Mouse (Mus musculus) heart, postnatal 36 days (tissue): ENCODE results near the gene Zfp553. TPM values are rescaled to one million over a fixed set of nuclear protein-coding genes. Genes with fewer than 3 reads are reported as not detected.
"Not testable (repeated sequence)": the region's sequence is repeated elsewhere in the genome, so short reads cannot be mapped to it uniquely, and the experiment has no call there.

ENCODE experiments used
- DNase-seq, 2 experiments: peaks; one replicate each; pipeline ENCODE4 v3.0.0; 2021 to 2022
- intact Hi-C: fragments of 180-260 bp; cut with DNase I; formaldehyde crosslinking; loops from one replicate; pipeline ENCODE4 v1.15.1; 2025
- total RNA-seq, 2 experiments: library from RNA; stranded (reverse); gene quantifications; 2 replicates each; pipeline ENCODE4 v1.2.3; 2021

Gene Zfp553
- total RNA-seq, 2 experiments from 2014 or later: 6.0 to 6.6 TPM

DNA sequence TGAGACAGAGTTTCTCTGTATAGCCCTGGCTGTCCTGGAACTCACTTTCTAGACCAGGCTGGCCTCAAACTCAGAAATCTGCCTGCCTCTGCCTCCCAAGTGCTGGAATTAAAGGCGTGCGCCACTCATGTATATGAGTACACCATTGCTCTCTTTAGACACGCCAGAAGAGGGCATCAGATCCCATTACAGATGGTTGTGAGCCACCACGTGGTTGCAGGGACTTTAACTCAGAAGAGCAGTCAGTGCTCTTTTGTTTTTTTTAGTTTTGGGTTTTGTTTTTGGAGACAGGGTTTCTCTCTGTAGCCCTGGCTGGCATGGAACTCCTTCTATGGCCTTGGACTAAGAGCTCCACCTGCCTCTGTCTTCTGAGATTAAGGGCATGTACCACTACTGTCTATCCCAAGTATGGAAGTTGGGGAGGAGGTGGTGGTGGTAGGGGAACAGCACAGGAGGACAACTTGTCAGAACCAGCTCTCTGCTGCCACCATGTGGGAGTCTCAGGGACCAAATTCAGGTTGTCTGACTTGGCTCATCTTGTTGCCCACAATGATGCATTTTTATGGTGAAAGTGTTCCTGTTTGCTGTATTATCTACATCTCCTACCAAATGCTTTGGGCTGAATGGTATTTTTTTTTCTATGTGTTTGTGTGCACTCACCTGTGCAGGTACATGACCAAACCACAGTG, 4.1 kb upstream of the Zfp553 start:
- DNase-seq: peak; percentile 77 to 84
- intact Hi-C loops: loop anchor here (1.0 to 5.0 kb wide), 3 partner anchors 15 to 111 kb away; no protein-coding TSS in a partner anchor

DNA sequence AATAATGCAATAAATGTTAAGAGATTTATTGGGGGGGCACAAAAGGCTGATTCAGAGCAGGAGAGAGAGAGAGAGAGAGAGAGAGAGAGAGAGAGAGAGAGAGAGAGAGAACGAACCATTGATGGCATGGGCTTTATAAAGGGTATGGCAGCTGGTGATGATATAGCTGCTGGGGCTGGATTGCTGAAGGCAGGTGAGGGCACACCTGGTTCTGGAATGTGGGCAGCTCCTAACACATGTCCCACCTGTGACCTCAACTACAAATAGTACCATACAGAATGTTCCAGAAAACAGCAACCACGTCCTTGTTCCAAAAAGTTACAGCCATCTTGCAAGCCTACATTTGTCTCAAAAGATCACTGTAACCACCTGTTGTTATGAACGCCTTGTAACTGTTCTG, 1.5 kb upstream of the Zfp553 start:
- no peak for DNase-seq
- intact Hi-C loops: no loop called here

- intact Hi-C loops: no loop called here
- DNase-seq: no peak
Observed at GRCm38 (mm10) chr7:127231826-127232621, 837 bp upstream of the Zfp553 start.

DNA sequence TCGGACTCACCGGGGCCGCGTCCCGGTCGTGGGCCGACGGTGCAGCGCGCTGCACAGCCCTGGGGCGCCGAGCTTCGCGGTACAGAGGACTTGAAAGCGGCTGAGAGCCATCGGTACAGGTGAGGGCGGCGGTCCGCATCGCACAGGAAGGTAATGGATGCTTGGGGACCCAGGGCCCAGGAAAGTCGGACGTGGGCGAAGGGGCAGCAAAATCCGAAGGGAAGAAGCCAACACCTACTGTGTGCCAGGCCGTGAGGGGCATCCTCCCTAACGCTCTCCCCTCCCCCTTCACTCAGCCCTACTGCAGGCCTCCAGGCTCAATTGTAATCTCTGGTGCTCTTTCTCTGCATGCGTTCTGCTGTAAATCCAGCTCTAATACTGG, 498 bp downstream of the Zfp553 start:
- DNase-seq: no peak
- intact Hi-C loops: no loop called here

- intact Hi-C loops: loop anchor here (1.0 kb wide), 1 partner anchor 37 kb away; the partner anchor contains the start of gene Cd2bp2
Observed at GRCm38 (mm10) chr7:127233765-127234164, 904 bp downstream of the Zfp553 start.

GRCm38 (mm10) chr7:127234777-127235176, 1.9 kb downstream of the Zfp553 start:
- DNase-seq: no peak
- intact Hi-C loops: loop anchor here (1.0 kb wide), 1 partner anchor 38 kb away; the partner anchor contains the start of gene Cd2bp2

More at GRCm38 (mm10) chr7:127233765-127234164, 904 bp downstream of the Zfp553 start:
- DNase-seq: no peak

DNA sequence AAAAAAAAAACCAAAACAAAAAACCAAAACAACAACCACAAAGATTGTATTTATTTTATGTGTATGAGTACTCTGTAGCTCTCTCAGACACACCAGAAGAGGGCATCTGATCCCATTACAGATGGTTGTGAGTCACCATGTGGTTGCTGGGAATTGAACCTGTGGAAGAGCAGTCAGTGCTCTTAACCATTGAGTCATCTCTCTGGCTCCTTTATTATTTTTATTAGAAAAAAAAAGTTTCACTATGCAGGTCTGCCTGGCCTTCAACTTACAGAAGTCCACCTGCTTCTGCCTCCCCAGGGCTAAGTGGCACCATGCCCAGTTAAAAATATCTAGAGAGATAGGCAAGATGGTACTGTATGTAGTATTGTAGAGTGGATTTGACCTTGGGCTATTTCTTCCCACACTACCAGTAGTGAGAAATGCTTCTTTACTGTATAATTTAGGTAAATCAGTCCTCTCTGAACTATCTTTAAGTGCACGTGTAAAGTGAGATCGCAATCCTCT, 10.6 kb downstream of the Zfp553 start:
- intact Hi-C loops: no loop called here
- no peak for DNase-seq

DNA sequence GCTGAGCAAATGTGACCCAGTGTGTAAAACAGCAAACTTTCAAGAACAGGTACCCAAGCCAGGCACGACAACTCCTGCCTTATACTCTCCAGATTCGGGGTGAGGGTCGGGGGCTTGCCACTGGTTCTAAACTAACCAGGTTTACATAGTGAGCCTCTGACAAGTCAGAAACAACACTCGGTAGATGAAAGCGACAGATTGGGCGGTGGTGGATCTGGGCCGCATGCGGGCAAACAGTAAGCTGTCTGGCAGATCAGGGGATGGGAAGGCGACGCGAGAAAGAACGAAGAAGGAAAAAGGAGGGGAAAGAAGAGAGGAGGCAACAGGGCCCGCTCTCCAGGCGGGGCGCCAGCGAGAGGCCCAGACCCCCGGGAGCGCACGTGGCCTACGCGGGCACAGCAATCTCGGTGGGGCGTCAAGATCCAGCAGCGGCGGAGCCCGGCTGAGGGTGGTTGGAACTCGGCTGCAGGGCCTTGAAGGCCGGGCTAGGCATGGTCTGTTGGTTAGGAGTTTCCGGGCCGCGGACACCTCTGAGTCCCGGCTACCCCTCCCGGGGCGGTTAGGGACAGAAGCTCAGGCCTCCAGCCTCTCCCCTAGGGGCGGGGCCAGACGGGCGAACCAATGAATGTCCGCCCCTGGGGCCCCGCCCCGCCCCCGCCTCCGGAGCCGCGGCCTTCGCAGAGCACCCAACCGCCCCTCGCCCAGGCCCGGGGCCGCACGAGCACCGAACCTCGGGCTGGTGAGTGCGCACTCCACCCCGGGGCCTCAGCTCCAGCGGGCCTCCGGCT, 11.2 kb downstream of the Zfp553 start, which contains the start of gene Zfp771:
Gene Zfp771 (plus strand): TSS at position 405 of the 788 bp plus-strand sequence.
- intact Hi-C loops: no loop called here
- peak; percentile 92 to 93 for DNase-seq

DNA sequence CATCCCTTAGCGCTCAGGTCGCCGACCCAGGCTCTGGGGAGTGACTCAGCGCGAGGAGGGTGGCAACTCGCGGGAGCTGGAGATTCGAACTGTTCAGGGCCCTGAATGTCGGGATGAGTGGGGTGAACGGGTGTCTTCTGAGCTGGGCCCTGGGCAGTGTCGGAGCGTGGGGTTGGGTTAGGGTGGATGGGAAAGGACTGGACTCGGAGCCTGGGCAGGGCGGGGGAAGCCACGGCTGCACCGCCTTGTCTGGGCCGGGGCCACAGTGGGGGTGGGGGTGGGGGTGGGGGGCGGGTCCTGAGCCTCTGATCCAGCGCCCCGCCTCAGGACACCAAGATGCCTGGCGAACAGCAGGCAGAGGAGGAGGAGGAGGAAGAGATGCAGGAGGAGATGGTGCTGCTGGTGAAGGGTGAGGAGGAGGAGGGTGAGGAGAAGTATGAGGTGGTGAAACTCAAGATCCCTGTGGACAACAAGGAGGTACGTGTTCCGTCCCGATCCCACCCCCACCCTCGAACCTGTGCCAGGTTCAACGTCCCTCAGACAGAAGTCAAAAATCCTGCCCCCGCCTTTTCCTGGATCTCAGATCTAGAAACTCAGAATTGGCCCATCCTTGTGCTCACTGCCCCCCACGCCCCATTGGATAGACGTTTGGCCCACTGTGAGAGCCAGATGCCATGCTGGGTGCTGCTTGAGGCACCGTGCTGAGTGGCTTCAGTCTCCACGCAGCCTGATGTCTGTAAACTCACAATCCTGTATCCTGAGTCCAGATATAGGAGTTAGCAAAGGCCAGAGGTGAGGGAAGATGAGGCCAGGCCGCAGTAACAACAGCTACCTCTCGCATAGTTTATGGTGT, 12.0 kb downstream of the Zfp553 start:
- no peak for DNase-seq
- intact Hi-C loops: no loop called here

DNA sequence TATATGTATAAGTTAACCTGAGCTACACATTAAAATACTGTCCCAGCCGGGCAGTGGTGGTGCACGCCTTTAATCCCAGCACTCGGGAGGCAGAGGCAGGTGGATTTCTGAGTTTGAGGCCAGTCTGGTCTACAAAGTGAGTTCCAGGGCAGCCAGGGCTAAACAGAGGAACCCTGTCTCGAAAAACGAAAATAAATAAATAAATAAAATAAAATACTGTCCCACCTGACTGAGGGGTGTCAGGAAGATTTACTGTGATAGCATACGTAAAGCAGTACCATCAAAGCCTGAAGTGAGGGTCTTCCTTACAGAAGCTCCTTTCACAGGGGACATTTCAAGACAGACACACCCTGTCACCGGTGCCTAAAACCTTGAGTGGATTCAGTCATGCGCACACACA, 17.6 kb downstream of the Zfp553 start:
- intact Hi-C loops, DNase-seq: not testable (repeated sequence)

DNA sequence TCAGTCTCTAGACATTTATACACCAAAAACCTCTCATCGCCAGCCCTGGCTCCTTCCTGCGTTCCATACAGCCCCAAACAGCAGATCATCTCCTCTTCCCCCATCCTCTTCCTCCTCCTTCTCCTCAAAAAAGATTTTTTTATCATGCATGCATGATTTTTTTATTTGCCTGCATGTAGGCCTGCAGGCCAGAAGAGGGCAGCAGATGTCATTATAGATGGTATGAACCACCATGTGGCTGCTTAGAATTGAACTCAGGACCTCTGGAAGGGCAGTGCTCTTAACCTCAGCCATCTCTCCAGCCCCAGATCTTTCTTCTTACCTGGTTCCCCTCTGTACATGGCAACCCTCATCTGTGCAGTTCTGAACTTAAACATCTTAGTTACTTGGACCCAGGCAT, 19.6 kb downstream of the Zfp553 start:
- intact Hi-C loops: no loop called here
- peak in 1 of 2 experiments; percentile 18 for DNase-seq

DNA sequence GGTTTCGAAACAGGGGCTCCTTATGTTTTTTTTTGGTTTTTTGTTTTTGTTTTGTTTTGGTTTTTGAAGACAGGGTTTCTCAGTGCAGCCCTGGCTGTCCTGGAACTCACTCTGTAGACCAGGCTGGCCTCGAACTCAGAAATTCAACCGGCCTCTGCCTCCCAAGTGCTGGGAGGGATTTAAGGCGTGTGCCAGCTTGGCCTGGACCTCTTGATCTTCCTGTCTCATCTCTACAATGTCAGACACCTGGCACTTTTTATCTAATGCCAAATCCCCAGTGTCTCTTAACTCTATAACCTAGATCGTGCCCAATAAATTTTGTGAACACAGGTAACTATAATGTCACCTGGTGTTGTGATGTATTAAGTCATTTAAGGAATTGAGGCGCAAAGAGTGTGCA, 20.5 kb downstream of the Zfp553 start:
- intact Hi-C loops: no loop called here
- DNase-seq: no peak

GRCm38 (mm10) chr7:127253821-127254769, 21.2 kb downstream of the Zfp553 start:
- peak; percentile 94 to 95 for DNase-seq
- intact Hi-C loops: no loop called here

DNA sequence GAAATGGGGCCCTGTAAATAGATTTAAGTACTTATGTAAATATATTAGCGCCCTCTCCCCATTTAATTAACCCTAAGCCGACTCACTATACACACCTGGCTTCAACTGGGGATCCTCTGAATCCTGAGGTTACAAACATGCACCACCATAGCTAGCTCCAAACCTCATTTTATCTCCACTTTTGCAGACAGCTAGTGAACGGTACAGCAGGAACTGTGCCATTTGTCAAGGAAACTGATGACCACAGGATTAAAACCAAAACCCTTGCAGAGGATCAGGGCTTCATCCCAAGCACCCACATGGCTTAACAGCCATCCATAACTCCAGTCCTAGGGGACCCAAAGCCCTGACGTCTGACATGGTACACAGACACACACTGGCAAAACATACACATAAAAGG, 22.1 kb downstream of the Zfp553 start:
- intact Hi-C loops: loop anchor here (5.0 kb wide), 1 partner anchor 257 kb away; the partner anchor contains the start of gene Srcap
- DNase-seq: no peak

DNA sequence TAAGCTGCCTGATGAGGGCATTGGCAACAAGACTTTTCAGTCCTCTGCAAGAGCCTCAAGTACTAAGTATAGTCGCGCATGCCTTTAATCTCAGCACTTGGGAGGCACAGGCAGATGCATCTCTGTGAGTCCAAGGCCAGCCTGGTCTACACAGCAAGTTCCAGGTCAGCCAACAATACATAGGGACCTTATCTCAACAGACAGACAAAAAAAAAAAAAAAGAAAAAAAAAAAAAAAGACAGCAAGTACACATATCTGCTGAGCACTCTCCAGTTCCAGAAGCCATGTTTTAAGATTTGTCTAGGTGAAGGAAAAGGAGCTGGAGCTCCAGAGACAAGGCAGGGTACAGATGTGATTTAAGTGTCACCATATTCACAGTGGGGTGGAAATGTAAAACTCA, 23.1 kb downstream of the Zfp553 start:
- intact Hi-C loops: loop anchor here (5.0 kb wide), 1 partner anchor 256 kb away; the partner anchor contains the start of gene Srcap

DNA sequence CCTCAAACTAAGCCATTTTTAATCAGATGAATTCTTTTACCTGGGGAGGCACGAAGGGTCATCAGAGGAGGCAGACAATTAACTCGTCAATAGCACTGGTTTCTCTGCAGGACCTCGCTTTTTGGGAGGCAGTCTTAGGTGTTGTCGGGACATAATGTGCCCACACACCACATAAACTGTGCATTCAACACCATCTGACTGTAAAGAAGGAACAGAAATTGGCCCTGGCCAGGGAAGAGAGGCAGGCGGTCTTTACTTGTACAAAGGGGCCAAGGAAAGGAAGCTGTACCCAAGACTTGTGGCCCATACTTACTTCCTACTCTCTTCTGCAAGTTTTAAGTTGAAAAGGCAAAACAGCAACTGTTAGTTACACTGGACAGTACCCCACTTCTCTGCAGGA, 23.7 kb downstream of the Zfp553 start:
- intact Hi-C loops: loop anchor here (5.0 kb wide), 1 partner anchor 256 kb away; the partner anchor contains the start of gene Srcap
- DNase-seq: no peak

More for the DNA sequence above, 23.1 kb downstream of the Zfp553 start:
- no peak for DNase-seq

- intact Hi-C loops: loop anchor here (5.0 kb wide), 1 partner anchor 253 kb away; the partner anchor contains the start of gene Srcap
- no peak for DNase-seq
Observed at GRCm38 (mm10) chr7:127259186-127259905, 26.5 kb downstream of the Zfp553 start.
